Comparison of ENCODE assay signal across 16 mouse cellular contexts in genomic region chr17:45303183-45303582, GRCm38 (mm10).
DNase-seq lines count a peak whose midpoint lies in the region.
"Had no signal": no experiment of that assay in that cellular context is flagged by ENCODE, and none has a peak within 500 bp of the region (broad histone marks: within the 10 kb centered on the region; RNA-seq: fewer than 3 reads in every experiment).

No protein-coding gene starts in this region.

- DNase-seq in frontal cortex, postnatal 36 days (ENCODE audit: low spot score in 2 of 2), result peak; percentile 23 to 24
- no peak for DNase-seq in frontal cortex, postnatal 10 days (ENCODE audit: low spot score in 2 of 2)
- peak; percentile 30 for DNase-seq in layer of hippocampus, adult 9-11 months
- no peak for DNase-seq in layer of hippocampus, postnatal 25 days (ENCODE audit: extremely low spot score in 1 of 2, low spot score in 1 of 2)
- peak; percentile 31 to 41 for DNase-seq in right cerebral cortex, postnatal 10 days (ENCODE audit: low spot score in 2 of 2)
- no peak for DNase-seq in right cerebral cortex, adult 18-20 months
- DNase-seq in adipocyte (ENCODE audit: low spot score), result no peak
- DNase-seq: adrenal gland, adult 8-10 months; adrenal gland, postnatal 25 days; B cell, adult 2 months; cerebellum, adult 18-20 months; cerebellum, adult 9-10 months; cerebellum, postnatal 14 days; gastrocnemius, adult 2 months; gastrocnemius, postnatal 14 days; heart, adult 11 months had no signal

Comparison
In these comparisons a context has a peak if more than half of its experiments do, and no peak if none do; other contexts are left out.
1. DNase-seq: peak in frontal cortex, postnatal 36 days (2 of 2), layer of hippocampus, adult 9-11 months (single experiment) and right cerebral cortex, postnatal 10 days (2 of 2); none in frontal cortex, postnatal 10 days (0 of 2), layer of hippocampus, postnatal 25 days (0 of 2), right cerebral cortex, adult 18-20 months (single experiment) and adipocyte (single experiment).